Mouse (Mus musculus) T-helper 1 cell (primary cell): Measurements from ENCODE around the gene Zfp536.

Experiments
- in situ Hi-C: fragments of 300-600 bp; cut with MboI, MseI; formaldehyde crosslinking; loops from one replicate; pipeline ENCODE4 v1.15.1; 2025; ENCODE audit warnings: high pct_unique_total_duplicates

The Zfp536 gene

DNA sequence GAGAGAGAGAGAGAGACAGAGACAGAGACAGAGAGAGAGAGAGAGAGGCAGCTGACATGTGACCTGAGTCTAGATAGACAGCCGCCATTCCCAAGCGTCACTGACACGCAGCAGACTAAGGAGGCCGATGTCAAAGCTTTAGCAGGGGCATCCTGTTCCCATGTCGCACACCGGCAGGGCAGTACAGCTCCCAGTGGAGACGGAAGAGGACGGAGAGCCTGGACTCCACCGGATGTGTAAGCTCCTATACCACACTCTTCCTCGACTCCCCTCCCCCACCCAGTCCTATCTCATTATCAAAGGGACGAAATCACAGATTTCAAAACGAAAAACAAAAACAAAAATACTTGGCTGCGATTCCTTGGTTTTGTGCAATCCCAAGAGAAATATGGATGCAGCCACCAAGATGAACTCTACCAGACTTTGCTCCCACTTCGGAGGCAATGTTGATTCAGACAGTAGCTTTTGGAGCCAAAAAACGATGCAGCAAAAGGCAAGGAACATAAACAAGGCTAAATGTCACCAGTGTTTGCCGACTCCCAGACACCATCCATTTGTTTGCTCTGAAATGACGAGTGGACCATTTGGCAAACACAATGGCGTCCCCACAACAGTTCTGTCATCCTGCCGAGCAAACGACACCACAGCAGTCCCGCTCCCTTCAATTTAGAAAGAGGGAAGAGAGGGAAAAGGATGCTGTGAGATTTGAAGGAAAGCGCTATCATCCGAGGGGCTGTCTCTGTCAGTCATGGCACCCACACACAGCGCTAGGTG lies 299.9 kb downstream of the Zfp536 start:
- in situ Hi-C loops: no loop called here

DNA sequence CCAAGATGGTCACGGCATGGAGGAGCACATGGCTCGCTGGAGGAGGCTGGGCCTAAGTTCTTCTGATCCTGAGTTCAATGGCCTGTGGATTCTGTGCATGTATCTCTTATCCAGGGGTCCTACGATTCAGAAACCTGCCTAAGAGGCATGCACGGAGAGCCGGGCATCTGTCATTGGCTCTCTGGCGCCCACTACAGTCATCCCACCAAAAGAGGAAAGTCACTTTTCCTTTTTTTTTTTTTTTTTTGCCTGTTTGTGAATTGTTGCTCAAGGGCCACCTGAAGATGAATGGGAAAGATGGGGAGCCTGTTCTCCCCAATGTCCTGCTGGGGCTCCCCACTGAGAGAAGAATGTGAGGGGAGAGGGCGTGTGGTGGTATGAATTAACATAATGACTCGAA lies 301.7 kb downstream of the Zfp536 start:
- in situ Hi-C loops: no loop called here

DNA sequence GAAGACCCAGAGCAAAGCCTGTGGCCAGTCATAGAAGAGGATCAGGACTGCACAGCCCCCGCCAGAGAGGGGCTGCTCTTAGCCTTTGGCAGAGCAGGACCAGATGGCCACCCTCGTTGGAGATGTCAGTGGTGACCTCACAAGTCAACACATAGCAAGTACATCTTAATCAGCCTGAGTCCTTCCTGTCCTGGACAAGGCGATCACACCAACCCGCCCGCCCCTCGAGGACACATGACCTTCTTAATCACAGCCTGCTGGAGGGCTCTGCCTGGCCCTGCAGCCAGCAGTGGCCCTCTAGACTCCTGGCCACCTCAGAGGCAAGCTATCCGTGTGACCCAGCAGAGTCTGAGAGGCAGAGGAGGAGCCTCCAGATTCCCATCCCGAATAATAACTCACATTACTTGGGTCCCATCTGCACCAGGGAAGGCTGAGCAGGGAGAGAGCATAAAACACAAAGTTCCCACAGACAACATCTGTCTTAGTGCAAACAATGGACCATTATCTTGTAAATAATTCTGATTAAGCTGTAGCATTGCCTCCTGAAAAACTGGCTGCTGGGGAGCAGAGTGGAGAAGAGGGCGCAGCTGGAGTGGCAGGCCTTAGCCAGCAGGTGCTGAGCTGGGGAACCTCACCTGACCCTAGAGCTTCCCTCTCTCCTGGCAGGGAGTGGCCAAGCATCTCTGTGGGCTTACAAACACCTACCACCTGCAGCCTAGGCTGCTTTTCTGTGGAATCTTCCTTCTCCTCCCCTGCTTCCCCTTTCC lies 306.8 kb downstream of the Zfp536 start:
- in situ Hi-C loops: no loop called here

DNA sequence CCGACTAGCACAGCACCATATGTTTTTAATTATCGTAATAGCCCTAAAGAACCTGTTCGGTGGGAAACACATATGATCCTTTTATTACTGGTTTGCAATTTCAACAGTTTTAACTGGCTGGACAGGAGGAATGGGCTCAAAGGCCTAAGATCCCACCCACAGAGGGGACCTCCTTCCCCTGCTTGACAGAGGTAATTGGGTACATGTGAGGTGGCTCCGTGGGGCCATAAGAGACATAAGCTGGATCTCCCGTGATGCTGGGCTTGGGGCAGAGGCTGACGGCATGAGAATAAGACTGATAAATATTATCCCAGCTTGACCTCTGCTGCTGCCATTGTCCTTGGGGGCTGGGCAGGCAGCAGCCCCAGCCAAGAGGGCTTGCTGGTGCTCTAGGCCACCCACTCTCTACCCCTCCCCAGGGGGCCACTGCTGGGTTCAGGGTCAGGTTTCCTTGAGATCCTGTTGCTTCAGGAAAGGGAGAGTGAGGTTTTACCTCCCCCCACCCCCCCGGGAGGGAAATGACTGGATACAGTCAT lies 309.2 kb downstream of the Zfp536 start:
- in situ Hi-C loops: no loop called here

GRCm38 (mm10) chr7:37447523-37447922 lies 325.9 kb downstream of the Zfp536 start:
- in situ Hi-C loops: no loop called here

GRCm38 (mm10) chr7:37439912-37440311 lies 333.5 kb downstream of the Zfp536 start:
- in situ Hi-C loops: no loop called here

- in situ Hi-C loops: no loop called here
Measured at GRCm38 (mm10) chr7:37439117-37439844, 334.2 kb downstream of the Zfp536 start.

- in situ Hi-C loops: no loop called here
Measured at GRCm38 (mm10) chr7:37437887-37438286, 335.6 kb downstream of the Zfp536 start.

- in situ Hi-C loops: no loop called here
Measured at GRCm38 (mm10) chr7:37433156-37433555, 340.3 kb downstream of the Zfp536 start.

DNA sequence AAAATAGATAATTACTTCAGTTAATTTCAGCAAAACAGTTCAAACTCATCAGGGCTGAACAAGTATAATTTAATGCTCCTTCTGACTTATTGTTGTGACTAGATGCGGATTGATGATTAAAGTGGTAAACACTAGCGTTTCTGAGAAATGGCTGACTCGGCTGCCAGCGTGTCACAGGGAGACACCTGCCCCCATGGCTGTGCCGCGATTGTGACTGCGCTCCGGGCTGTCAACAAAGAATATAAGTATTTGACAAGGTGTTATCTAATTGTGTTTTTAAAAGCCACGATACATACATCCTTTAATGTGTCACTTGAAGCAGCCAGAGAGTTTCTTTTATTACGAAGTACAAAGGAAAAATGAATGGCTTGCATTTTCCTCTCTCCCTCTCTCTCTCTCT lies 342.0 kb downstream of the Zfp536 start:
- in situ Hi-C loops: no loop called here

GRCm38 (mm10) chr7:37426061-37426460 lies 347.4 kb downstream of the Zfp536 start:
- in situ Hi-C loops: no loop called here

DNA sequence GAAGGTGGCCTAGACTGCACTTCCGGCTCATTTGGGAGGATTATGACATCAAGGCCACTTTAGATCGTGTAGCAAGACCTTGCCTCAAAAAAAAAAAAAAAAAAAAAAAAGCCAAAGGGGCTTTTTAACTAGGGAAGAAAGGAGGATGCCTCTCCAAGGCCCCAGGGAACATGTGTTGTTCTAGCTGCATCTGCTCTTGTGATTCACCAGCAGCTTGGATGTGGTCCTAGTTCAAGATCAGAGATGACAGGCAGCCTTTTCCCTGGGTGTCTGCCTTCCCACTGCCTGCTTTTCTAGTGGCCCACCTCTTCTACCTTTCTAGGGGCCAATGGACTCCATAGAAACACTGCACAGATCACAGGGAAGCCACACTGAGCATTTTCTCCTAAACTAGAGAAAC lies 350.5 kb downstream of the Zfp536 start:
- in situ Hi-C loops: no loop called here
